Mouse (Mus musculus) C2C12 (cell line): ENCODE data around the gene Zfyve27.

Experiments
- CEBPB ChIP-seq: IDR thresholded peaks from one replicate; pipeline ENCODE4 v1.6.1; 2011; ENCODE audit warnings: low read depth, mild to moderate bottlenecking, control low read depth, moderate library complexity
- CTCF ChIP-seq: IDR thresholded peaks from one replicate; pipeline ENCODE4 v1.5.1; 2011; ENCODE audit not compliant: control insufficient read depth, insufficient read depth, insufficient read length
- FOSL1 ChIP-seq: IDR thresholded peaks from one replicate; pipeline ENCODE4 v1.8.0; 2011; ENCODE audit warnings: mild to moderate bottlenecking, low read length; ENCODE audit not compliant: poor library complexity, insufficient read depth, severe bottlenecking
- MAX ChIP-seq: IDR thresholded peaks from one replicate; pipeline ENCODE4 v1.6.1; 2011; ENCODE audit warnings: mild to moderate bottlenecking, control low read depth
- MYOD1 ChIP-seq: IDR thresholded peaks from one replicate; pipeline ENCODE4 v1.6.1; 2011; ENCODE audit warnings: low read depth; ENCODE audit not compliant: control insufficient read depth, insufficient read length
- MYOG ChIP-seq: IDR thresholded peaks from one replicate; pipeline ENCODE4 v1.6.1; 2011; ENCODE audit not compliant: control insufficient read depth, insufficient read length; ENCODE audit errors: extremely low read depth

DNA sequence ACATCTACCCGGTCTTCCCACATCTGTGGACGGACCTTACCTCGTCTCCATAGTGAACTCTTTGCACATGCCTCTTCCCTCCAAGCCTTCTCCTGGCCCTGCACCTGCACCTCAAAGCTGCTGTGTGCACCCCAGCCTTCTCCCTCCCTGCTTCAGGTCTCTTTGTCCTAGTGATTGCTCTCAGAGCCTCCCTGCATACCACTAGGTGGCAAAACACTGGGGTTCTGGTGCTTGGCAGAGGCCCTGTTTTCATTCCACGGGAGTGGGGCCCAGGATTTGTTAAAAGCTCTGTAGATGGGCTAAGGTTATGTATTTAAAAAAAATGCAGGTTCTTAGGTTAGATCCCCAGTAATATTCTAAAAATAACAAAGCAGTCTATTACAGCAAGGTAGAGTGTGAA, 33.3 kb downstream of the Zfyve27 start:
- TF ChIP-seq CTCF (no peak), FOSL1 (no peak), CEBPB (no peak), MAX (no peak), MYOD1 (no peak), MYOG (no peak)
